Mouse (Mus musculus): ENCODE measurements around the gene F11r.
A peak's percentile ranks its signal among the peaks of the same experiment; 100 is the strongest.

F11r gene

DNA sequence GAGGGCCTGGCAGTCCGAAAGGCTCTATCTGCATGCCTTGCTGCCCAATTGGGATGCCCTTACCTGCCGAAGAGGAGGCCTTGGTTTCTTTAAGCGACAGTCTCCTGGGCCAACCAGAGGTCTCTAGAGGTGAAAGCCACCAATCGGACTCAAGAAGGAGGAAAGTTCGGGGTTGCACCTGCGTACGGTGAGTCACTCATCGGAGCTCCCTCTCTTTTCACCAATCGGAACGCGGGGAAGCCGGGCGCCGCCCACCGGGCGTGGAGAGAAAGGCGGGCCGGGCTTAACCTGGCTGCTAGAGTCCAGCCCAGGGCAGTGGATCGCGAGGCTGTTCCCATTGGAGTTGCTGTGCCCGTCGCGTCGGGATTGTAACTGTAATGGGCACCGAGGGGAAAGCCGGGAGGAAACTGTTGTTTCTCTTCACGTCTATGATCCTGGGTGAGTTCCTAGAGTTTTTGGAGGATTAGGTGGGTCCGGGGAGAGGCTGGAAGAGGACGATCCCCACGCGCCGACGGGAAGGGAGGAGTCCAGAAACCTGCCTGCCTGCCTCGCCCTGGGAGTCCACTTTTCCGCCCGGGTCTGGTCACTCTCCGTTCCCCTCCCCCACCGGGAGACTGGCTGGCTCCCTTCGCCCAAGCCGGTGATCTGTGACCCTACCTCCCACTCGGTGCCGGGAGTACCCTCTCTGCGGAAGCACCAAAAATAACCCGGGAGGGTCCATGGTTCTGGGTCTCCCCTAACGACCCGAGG, at the start of gene F11r:
Gene F11r, plus strand, starts transcription at position 272 of the 750 bp plus-strand sequence.
- DNase-seq (ENCODE audit: low read depth) = peak; percentile 52

DNA sequence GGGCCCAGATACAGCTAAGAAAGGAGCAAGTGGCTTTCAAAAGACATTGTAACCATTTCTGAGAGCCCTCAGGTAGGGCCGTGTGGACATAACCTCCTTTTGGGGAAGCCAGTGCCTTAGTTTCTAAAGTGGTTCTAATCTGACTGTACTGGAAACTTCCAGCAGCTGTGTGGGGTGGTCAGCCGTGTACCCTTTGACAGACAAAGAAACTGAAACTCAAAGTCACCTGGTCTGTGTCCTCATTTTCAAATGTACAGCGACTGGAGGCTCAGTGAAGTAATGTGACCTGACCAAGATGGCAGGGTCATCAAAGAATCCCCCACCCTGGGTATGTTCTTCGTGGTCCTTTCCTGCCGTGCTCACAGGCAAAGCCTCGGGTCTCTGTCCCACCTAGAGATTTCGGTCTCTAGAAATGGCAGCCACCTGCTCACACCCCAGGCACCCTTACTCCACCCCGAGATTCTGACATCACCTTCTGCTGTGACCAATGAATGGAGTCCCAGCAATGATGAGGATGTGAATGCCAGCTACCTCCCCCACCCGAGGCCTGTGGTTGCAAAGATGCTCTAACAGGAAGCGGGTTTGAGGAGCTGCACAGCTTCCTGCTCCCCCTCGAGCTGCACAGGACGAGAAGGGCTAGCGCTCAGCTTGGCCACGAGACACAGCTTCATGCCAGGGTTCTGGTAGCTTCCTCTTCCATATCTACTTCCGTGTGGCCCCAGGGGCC, 48.8 kb upstream of the F11r start, which contains the start of gene Arhgap30:
Gene Arhgap30, plus strand, starts transcription at position 579 of the 727 bp plus-strand sequence.
- no peak for DNase-seq (ENCODE audit: low read depth)

DNA sequence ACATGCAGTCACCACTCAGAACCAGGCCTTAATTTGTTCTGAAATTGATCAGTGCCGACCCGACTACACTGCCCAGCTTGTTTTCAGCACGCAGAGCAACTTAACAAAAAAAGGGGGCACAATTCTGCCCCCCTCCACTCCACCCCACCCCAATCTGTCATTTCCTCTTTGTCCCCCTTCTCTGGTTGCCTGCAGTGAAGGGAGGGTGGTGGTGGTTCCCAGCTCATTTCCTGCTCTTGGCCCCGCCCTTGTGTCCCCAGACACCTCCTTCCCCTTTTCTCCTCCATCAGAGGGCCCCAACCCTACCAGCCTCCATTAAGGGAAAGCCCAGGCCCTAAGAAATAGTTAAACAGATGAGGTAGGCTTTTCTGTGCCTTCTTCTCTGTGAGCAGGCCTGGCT, 47.2 kb upstream of the F11r start:
- no peak for DNase-seq (ENCODE audit: low read depth)

GRCm38 (mm10) chr1:171401821-171402220, 35.5 kb upstream of the F11r start:
- no peak for DNase-seq (ENCODE audit: low read depth)

DNA sequence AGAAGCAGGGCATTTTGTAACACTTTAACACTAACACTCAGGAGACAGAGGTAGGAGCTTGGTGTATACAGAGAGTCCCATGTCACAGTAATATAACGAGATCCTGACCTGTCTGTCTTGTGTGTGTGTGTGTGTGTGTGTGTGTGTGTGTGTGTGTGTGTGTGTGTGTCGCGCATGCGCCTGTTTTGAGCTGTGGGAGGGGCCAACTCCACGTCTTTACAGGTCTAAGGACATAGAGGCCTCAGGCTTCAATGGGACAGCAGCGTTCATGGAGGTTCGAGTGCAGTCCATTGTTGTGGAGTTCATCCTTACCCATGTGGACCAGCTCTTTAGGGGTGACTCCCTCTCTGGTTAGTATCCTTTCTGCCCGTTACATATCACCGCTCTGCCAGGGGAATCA, 34.3 kb upstream of the F11r start:
- DNase-seq (ENCODE audit: low read depth) = no peak

- DNase-seq (ENCODE audit: low read depth) = no peak
Observed at GRCm38 (mm10) chr1:171407263-171407662, 30.1 kb upstream of the F11r start.

DNA sequence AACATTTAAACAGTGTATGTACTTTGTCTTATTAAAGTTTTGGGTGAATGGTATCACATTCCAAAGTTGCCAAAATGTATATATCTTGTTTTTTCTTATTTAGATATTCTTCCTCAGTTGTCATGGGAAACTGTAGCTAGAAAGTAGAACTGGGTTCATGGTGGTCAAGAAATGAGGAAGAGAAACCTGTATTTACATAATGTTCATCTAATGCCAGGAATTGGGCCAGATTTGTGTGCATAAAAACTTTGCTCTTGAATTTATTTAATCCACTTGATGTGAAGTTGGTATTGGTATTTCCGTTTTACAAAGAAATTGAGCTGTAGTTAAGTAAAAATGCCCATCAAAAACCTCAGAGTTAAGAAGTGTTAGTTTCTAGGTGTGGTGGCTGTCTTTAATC, 27.1 kb upstream of the F11r start:
- DNase-seq (ENCODE audit: low read depth) = no peak

DNA sequence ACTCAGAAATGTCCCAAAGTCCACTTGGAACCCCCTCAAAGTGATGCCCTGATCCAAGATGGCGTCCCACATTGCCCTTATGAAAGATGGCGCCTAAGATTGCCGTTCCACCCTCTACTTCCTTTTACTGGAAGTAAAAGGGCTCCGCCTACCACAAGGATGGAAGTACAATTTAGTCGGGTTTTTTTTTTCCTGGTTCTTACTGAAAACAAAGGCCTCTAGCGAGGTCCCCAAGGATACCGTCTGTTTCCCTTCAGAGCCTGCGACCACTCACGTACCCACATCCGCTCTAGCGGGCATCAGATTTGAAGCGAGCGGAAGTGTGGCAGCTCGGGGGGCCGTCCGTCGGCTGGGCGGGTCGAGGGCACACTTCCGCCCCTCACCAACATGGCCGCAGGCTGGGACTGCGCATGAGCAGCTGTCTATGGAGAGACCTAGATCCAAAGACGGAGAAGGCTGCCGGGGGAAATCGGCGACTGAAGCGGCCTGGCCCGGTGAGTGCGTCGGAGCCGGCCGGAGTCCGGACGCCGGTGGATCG, 26.3 kb upstream of the F11r start, which contains the start of gene Usf1:
Gene Usf1, plus strand, starts transcription at position 367 of the 538 bp plus-strand sequence.
- peak; percentile 89 for DNase-seq (ENCODE audit: low read depth)

DNA sequence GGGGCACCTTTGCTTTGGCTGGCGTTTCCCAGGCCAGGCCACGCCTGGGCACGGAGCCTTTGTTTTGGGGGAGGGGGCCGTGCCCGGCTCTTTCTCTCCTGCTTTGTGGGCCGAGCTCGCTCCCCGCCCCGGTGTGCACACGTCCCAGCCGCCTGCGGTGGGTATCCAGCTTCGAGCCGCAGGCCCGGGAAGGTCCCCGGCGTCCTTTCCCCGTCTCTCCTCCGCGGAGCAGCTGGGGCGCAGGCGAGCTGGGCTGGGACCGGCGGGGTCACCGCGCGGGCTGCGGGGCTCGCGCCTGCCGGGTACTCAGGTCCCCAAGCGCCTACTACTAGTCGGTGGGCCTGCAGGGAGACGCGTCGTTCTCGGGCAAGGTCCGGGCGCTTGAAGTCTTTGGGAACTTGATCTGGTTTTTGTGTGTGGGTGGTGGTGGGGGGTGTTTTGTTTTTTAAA, 25.8 kb upstream of the F11r start:
- no peak for DNase-seq (ENCODE audit: low read depth)

DNA sequence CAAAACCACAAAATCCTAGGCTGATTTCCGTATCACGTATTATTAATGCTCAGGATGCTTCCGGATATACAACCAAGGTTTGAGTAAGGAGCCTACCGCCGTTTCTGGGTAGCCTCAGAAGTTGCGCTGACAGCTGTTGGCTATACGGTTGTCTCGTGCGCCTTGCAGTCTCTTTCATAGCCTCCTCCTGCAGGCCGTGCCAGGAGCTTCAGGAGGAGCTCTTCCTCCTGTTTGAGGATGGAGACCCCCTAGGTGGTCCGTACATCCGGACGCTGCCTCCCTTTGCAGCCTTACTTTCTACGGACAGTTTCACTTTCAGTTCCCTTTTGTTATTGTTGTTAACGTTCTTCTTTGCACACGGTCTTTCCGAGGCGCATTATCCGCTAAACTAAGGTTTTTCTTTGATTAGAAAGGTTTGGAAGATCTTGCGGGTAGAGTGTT, 25.3 kb upstream of the F11r start:
- DNase-seq (ENCODE audit: low read depth) = no peak

GRCm38 (mm10) chr1:171412446-171412845, 24.9 kb upstream of the F11r start:
- DNase-seq (ENCODE audit: low read depth) = no peak

- no peak for DNase-seq (ENCODE audit: low read depth)
Observed at GRCm38 (mm10) chr1:171413608-171414007, 23.7 kb upstream of the F11r start.

DNA sequence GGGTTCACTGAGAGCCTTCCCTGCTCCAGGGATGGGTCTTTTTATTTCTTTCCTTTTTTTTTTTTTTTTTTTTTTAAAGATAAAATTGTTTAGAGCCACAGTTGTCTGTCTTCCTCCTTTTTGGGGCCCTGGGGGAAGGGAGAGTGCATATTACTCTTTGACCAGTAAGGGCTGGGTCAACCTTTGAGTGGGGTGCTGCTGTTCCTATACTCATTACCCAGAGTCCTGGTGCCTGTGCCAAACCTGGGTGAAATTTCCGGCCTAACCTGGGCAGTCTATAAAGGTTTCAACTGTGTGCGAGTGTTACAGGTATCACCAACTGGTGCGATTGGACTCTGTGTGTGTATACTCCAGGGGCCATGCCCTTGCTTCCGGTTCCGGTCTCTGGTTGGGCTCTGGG, 18.7 kb upstream of the F11r start, which contains the start of gene Tstd1:
Gene Tstd1, plus strand, starts transcription at position 213 of the 400 bp plus-strand sequence.
- DNase-seq (ENCODE audit: low read depth) = no peak

GRCm38 (mm10) chr1:171419291-171419882, 17.9 kb upstream of the F11r start:
- no peak for DNase-seq (ENCODE audit: low read depth)

DNA sequence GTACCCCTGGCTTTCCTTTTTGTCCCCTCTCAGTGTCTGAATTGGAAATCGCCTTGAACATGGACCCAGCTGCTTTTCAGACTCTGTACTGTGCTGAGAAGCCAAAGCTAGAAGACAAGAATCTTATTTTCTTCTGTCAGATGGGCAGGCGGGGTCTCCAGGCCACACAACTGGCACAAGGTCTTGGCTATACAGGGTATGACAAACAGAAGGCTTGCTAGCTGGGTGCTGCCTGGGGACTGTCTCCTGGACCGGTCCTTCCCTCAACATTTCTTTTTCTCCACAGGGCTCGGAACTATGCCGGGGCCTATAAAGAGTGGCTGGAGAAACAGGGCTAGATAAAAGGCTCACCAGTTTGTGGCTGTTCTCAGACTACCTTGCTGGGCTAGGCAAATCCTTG, 17.4 kb upstream of the F11r start:
- DNase-seq (ENCODE audit: low read depth) = no peak

GRCm38 (mm10) chr1:171422504-171423095, 14.7 kb upstream of the F11r start:
- DNase-seq (ENCODE audit: low read depth) = no peak

DNA sequence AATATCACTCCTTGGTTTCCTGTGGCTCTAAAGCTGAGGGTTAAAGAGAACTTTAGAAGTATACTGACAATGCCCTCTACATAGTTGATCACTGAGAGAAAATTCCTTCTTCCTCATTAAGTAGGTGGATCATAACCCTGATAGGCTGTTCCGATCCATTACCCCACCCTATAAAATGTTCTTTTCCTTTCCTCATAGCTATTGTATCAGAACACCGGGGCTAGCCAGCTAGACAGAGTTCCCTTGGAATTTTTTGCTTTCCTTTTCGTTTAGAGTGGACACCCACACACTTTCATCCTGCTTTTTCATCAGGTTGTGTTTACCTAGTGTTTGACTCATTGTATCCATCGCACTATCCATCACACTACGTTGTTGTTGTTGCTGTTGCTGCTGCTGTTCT, 12.7 kb upstream of the F11r start:
- no peak for DNase-seq (ENCODE audit: low read depth)

GRCm38 (mm10) chr1:171425126-171425525, 12.2 kb upstream of the F11r start:
- DNase-seq (ENCODE audit: low read depth) = no peak

DNA sequence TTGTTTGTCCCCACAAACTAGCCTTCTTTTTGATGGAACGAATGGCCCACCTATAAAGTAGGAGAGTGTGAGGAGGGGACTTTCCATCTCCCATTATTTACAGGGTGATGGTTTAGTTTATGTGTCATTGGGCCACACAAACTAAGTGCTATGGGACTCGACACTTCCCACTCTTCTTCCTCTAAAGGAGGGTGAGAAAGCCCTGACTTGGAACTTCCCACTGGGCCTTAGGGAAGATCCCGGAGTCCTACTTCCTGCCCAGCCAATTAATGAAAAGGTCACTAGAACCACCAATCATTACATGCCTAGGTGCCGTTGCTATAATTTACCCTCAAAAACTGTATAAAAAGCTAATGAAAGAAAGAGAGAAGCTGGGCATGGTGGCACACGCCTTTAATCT, 5.2 kb upstream of the F11r start:
- DNase-seq (ENCODE audit: low read depth) = no peak

GRCm38 (mm10) chr1:171435288-171435814, 2.0 kb upstream of the F11r start:
- no peak for DNase-seq (ENCODE audit: low read depth)

GRCm38 (mm10) chr1:171435974-171436373, 1.4 kb upstream of the F11r start:
- DNase-seq (ENCODE audit: low read depth) = no peak
